Mouse (Mus musculus): ENCODE measurements around the gene Fto.
A peak's percentile ranks its signal among the peaks of the same experiment; 100 is the strongest.

- 0 out of 2 replicates have a peak, but pooled peaks have one; percentile 18 for TF ChIP-seq CTCF (conservative IDR thresholded peaks at IDR 0.05; ENCODE audit: insufficient read depth, insufficient read length, low read depth, low read length)
- no peak for TF ChIP-seq POLR2A (IDR thresholded peaks at IDR 0.05; ENCODE audit: low read depth, low read length)
These were observed 37.0 kb upstream of the Fto start for GRCm38 (mm10) chr8:91276337-91276736.
